Mouse (Mus musculus) frontal cortex, postnatal 10 days (tissue): Measurements from ENCODE around the gene Mrps18a.
A peak's percentile ranks its signal among the peaks of the same experiment; 100 is the strongest.

Source experiments
- DNase-seq, 2 experiments: peaks; one replicate each; pipeline ENCODE4 v3.0.0; 2022; ENCODE audit warnings: low spot score in 2 of 2, mixed read lengths in 1 of 2

Mrps18a gene

DNA sequence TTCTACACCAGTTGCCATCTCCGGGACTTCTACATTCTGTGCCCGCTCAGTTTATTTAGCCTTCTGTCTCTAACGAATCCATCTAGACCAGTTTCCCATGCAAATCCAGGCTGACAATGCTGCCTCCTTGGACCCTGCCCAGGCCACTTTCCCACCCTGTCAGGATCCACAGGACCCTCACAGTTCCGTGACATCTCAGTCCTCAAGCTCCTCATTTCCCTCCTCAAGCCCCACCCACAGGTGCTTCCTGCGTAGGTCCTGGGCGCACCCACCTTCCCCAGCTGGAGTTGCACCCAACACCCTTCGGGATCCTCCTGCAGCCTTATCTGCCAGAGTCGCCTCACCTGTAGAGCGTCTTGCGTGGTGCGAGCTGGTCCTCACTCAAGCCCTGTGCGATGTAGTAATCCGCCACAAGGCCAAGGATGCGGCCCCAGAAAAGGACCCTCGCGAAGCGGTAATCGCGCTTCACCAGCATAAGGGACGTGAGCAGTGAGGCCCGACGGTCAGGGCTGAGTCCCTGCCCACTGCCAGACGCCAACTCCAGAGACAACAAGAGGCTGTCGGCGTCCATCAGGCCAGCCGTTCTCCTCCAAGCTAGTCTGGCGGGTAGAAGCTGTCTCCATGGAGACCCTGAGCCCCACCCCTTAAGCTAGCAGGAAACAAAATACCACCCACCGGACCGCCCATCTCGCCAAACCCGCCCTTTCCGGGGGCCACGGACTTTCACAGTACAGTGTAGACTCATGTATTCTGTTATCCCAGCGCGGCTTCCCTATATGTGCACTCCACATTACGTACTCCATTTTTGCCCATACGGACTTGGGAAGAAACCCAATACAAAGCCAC lies 33.0 kb downstream of the Mrps18a start, which contains the start of gene Rsph9:
Rsph9 (minus strand) TSS at position 639 of the 846 bp plus-strand sequence.
- peak; percentile 76 to 81 for DNase-seq

DNA sequence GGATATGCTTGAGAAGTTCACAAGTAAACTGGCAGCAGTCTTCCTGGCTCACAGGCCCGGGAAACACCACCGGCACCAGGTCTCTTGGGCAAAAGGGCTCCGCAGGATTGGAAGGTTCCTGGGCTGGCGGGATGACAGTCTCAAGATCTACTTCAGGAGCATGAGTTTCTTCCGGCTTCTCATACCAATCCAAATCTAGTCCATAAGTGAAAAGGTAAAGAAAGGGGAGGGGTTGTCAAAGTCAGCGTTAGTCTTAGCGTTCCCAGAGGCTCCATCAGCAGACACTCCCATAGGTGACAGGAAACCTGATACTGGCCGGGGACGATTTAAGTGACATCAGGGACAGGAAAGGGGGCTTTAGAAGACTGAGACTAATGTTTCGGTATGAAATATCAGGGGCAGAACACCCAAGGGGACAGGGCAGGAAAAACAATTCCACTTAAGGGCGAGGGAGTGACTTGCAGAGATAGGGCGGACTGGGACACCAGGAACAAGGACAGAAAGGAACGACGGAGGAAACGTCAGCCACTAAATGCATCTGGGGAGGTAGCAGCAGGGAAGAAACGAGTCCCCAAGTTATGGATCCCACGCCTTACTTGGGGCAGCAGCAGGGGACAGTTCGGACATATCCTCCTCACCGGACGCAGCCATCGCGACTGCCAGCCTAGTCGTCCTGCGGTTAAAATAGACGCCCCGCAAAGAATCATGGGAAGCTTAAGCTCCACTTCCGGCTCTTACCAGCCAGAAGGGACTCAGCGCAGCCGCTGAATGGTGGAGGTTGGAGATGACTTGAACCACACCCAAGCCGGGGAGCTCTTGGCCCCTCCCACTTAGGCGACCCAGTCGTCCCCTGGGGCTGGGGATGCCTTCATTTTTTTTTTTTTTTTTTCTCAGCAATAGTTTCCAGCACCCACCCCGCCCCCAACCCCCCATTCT lies 42.3 kb downstream of the Mrps18a start, which contains the start of gene Mad2l1bp:
Mad2l1bp (minus strand) TSS at position 707 of the 936 bp plus-strand sequence.
- peak; percentile 82 to 84 for DNase-seq

DNA sequence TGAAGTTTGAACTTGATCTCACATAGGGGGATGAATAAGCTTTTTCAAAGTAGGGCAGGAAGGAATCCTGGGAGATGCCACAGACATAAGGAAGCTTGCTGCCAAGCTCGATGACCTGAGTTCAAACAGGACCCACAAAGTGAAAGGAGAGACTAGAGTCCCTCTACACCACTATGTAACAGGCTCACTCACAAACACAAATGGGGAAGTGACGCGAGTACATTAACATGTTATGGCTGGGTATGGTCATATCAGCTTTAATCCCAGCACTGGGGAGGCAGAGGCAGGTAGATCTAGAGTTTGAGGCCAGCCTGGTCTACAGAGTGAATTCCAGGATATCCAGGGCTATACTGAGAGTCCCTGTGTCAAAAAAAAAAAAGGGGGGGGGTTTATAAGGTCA lies 43.5 kb downstream of the Mrps18a start:
- no peak for DNase-seq

DNA sequence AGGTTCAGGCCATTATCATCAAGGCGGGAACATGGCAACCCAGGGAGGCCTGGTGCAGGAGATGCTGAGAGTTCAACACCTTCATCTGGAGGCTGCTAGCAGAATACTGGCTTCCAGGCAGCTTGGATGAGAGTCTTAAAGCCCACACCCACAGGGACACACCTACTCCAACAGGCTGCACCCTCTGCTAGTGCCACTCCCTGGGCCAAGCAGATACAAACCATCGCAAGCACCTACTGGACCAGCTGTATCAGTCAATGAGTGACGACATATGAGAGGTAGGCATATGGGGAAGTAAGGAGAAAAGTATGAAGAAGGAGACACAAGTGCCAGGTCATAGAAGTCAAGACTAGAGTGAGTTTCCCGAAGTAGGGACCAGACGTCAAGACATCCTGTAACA lies 45.9 kb downstream of the Mrps18a start:
- no peak for DNase-seq

DNA sequence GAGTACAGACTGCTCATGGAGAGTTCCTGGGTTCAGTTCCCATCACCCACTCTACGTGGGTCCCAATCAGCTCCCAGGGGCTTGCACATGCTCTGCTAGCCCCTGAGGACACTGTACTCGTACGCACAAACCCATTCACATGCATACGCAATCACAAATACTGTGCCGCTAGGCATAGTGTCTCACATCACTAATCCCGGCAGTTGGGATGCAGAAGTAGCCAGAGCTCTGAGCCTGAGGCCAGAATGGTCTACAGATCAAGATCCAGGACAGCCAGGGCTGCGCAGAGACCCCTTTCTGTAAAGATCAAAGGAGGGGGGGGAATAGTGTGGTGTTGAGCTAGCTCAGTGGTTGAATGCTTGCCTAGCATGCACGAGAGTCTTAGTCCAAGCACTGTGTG lies 46.3 kb downstream of the Mrps18a start:
- no peak for DNase-seq

DNA sequence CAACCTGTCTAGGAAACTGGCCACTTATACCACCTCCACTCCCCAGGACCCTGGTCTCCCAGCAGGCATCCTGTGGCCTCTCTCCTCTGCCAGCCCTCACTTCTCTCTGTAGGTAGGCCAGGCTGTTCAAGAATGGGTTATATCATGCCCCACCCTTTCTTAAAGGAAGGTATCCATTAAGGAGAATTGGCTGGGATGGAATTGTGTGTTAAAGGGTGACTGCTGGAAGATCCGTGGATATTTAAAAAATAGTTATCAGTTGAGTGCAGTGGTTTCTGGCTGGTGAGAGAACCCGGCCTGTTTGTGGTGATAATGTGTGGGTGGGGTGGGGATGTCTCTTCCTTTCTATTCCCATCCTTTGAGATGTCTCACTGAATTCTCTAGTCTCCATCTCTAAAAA lies 48.5 kb downstream of the Mrps18a start:
- DNase-seq = no peak

DNA sequence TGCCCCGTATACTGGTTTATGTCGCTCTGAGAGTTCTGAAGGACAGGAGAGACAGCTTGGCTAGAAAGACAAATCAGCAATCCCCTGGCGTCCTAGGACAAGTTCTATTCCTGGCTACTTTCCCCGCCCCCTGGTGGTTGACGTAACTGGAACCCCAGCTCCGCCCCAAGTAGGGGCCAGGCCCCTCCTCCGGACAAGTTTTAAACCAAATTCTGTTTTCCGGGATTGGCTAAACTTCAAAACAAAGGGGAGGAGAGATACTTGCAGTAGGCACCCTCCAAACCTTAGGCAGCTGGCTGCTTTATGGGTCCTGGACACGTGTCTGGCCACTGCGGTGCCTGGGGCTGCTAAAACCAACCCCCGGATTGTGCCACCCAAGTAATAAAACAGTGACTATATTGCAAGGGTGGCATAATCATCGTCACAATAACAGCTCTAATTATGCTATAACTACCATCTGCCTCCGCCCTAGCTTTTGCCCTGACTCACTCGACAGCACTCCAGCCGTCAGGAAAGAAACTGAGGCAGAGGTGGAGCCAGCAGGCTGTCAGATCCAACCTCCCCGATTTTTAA lies 49.4 kb downstream of the Mrps18a start:
- peak; percentile 76 to 82 for DNase-seq

DNA sequence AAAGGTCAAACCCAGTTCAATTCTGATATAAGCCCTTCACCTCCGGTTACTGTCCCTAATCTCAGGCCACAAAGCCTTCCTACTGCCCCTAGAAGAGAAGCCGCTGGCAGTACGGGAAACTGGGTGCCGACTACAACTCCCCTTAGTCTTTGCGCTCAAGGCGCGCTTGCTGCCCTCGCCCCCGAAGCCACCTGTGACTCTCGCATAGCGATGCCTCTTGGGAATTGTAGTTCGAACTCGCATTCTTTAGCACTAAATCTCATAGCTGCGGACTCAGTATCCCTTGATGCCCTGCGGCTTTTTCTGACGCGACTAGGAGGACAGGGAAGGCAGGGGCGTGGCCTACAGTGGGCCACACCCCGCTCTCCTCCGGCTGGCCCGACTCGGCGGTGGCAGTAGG lies 49.9 kb downstream of the Mrps18a start, which contains the start of gene Gtpbp2:
Gtpbp2 (plus strand) TSS at position 347 of the 400 bp plus-strand sequence.
- peak; percentile 96 to 97 for DNase-seq

DNA sequence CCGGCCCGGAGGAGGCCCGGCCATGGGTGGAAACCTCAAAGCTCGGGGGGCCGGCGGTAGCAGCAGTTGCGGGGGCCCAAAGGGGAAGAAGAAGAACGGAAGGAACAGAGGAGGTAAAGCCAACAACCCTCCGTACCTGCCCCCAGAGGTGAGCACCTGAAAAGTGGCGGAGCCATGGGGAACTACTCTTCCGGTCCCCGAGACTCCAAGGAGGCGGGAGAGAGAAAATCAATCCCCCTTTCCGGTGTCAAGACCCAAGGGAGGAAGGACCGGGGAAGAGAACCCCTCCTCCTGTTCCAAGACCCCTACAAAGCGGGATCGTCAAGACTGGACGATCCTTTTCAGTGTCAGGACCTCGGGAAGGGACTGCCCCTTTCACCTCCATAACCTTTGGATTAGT lies 50.4 kb downstream of the Mrps18a start:
- no peak for DNase-seq

DNA sequence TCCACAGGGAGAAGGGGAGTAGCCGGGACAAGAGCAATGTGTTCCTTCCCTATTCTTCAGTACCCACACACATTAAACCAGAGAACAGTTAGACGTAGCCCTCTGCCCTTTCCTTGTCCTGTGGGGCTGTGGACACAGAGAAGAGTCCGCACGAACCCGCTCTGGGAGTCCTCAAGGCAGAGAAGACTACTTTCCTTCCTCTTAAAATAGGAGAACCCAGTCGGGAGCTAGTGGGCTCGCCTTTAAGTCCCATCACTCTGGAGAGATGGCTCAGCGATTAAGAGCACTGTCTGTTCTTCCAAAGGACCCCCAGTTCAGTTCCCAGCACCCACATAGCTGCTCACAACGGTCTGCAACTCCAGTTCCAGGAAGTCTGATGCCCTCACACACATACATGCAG lies 50.9 kb downstream of the Mrps18a start:
- no peak for DNase-seq

DNA sequence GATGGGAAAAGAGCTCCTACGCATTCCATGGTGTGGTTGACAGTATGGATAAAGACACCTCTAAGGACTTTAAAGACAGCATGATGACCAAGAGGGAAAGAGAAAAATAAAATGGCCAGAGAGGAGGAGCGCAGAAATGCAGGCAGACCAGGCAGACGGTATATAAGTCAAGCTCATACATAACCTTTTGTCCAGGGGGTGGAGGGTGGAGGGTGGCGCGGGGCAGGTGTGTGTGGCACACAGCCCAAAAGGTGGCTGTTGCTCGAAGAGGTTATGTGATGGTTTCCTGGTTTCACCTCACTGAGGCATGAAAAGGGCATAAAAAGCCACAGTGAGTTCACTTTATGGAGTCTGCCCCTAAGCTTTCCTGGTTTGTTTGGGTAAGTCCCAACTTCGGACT lies 51.8 kb downstream of the Mrps18a start:
- no peak for DNase-seq

DNA sequence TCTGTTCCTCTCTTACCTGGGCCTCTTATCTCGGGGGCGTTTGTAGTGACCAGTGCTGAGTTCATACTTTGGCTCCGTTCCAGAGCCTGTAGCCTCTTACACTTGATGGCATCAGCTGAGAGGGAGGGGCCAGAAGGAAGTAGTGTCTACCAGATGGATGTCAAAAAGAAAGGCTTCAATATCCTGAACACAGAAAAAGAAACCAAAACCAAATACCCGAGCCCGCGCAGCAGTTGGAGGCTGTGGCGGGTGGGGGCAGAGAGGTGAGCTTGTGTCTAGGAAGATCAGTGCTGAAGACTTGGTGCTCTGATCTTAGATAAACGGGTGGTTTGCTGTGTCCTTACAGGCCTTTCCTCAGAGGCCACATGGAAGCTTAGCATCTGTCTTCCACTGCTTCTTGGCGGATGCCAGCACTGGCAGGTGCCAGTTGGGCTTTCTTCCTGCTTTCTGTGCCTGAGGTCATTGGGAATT lies 52.2 kb downstream of the Mrps18a start:
- DNase-seq = no peak

DNA sequence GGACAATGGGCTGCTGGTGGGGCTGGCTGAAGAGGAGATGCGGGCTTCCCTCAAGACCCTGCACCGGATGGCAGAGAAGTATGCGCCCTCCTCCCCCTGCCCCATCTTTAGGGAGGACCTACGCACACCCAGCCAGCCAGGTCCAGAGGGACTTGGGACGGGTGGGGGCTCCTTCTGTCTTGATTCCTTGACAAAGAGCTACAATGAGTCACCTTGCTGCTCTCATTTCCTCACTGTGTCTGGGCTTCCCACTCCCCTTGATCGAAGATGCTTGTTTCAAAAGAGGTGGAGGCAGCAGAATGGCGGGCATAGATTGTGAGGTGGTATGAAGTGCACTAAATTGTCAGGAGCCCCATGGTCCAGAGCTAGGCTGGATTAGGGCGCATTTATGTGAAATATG lies 53.5 kb downstream of the Mrps18a start:
- DNase-seq = no peak

DNA sequence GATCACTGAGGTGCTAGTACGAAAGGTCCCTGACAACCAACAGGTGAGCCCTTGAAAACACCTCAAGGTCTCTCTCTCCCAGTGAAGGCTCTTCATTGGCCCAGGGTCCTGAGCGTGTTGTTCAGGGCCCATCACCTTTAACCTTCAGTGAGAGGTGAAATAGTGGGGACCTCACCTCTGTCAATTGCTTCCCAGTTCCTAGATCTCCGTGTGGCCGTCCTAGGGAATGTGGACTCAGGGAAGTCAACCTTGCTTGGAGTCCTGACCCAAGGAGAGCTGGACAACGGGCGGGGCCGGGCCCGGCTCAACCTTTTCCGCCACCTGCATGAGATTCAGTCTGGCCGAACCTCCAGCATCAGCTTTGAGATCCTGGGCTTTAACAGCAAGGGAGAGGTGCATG lies 54.0 kb downstream of the Mrps18a start:
- no peak for DNase-seq

DNA sequence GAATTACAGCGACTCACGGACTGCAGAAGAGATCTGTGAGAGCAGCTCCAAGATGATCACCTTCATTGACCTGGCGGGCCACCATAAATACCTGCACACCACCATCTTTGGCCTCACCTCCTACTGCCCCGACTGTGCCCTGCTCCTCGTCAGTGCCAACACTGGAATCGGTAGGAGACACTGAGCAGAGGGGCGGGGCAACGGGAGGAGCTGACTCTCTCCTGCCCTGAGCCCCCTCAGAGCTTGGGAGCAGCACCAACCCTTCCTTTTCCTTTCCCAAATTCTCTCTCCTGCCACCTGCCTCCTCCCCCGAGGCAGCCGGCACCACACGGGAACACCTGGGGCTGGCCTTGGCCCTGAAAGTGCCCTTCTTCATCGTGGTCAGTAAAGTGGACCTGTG lies 54.7 kb downstream of the Mrps18a start:
- DNase-seq = no peak

DNA sequence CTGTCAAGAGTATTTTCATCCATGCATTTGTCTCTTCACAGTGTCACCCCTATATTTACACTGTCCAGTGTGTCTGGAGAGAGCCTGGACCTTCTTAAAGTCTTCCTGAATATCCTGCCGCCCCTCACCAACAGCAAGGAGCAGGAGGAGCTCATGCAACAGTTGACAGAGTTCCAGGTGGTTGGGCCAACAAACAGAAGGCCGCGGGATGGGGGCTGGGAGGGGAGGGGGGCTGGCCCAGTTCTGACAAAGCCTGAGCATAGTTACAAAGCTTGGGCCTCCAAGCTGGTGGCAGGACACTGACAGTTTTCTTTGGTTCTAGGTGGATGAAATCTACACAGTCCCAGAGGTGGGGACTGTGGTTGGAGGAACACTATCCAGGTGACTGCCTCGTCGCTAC lies 55.5 kb downstream of the Mrps18a start:
- DNase-seq = no peak

DNA sequence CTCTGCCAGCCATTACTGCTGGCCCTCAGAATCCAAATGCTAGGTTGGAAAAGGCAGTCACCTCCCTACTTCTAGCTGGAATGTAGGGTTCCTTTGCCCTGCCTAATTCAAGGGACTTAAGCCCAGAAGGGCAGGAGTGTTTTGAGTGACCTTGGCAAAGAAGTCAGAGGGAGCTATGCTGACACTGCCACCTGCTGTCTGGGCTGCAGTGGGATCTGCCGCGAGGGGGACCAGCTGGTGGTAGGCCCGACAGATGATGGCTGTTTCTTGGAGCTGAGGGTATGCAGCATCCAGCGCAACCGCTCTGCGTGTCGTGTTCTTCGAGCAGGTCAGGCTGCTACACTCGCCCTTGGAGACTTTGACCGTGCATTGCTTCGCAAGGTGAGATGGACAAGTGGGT lies 56.2 kb downstream of the Mrps18a start:
- DNase-seq = no peak

DNA sequence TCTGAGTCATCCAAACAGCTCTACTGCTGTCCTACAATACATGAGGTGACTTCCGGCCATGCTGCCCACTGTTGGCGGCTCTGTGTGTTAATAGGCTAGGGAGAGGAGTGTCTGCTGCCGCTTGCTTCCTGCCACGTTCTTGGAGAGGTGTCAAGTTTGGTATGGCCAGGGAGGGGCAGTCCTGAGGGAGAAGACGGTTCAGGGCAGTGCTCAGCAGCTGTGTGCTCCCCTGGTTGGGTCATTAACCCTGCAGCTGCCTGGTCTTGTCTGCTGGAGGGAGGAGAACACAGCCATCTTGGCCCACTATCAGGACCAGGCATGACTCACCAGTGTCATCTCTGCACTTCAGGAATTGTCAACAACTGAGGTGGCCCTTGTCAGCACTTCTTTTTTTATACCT lies 57.5 kb downstream of the Mrps18a start:
- DNase-seq = no peak

DNA sequence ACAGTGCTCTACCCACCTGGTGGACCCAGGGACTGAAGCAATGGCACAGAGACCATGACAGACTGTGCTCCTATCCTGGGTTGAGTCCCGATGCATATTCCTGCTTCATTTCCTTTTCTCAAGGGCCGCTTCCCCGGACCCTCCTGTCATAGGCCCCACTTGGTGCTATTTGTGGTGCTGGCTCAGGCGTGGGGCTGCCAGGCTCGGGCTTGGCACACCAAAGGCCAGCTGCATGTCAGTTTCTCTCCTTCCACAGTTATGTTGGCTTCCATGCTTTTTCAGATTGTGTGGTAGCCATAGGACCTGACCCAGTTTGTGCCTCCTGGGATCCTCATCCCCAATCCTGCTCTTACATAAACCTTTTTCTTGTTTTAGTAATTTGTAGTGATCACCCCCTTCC lies 58.0 kb downstream of the Mrps18a start:
- no peak for DNase-seq

DNA sequence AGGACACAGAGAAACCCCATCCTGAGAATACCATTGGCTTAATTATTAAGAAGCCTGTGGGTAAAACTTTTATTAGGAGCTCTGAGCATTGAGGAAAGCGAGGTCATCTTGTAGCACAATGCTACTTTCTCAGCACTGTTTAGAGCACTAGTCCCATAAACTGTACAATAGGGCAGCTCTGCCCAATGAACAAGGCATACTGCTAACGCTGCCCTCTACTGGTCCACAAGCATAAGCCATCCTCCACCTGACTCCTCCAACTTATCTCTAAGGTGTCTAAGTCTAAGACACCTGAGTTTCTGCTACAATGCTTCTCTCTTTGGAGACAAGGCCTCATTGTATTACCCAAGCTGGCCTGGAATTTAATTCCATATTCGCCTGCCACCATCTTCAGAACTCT lies 59.8 kb downstream of the Mrps18a start:
- no peak for DNase-seq
